Mouse (Mus musculus) brown adipose tissue, adult 24 weeks (tissue): ENCODE measurements around the gene Orc2. TPM values are rescaled to one million over a fixed set of nuclear protein-coding genes. Genes with fewer than 3 reads are reported as not detected.

Source experiments
- polyA plus RNA-seq: library from polyadenylated mRNA; stranded (reverse); fragments of >200 nt; gene quantifications from 2 replicates; pipeline ENCODE4 v1.2.4, GENCODE M21; 2012; ENCODE audit not compliant: missing spikeins, insufficient read depth, insufficient read length

Orc2 gene
- polyA plus RNA-seq, 1 experiment, result 13.6 TPM

Other genes with a start within 250 kb of the Orc2 start
- gene Aox2, start 226.8 kb downstream of the Orc2 start, polyA plus RNA-seq, result not detected in 2 replicates
- gene Bzw1, start 112.2 kb downstream of the Orc2 start, polyA plus RNA-seq, result 91.7 and 147 TPM in 2 replicates
- gene Clk1, start 81.0 kb downstream of the Orc2 start, polyA plus RNA-seq, result 51.3 and 74.0 TPM in 2 replicates
- 15.8 and 24.4 TPM in 2 replicates for gene Nif3l1, start 60.0 kb downstream of the Orc2 start, polyA plus RNA-seq
- gene Ppil3, start 59.6 kb downstream of the Orc2 start, polyA plus RNA-seq, result 28.6 and 41.0 TPM in 2 replicates
- gene Fam126b, start 81.2 kb upstream of the Orc2 start, polyA plus RNA-seq, result 25.8 and 36.1 TPM in 2 replicates
- 1,018 and 1,120 TPM in 2 replicates for gene Ndufb3, start 81.3 kb upstream of the Orc2 start, polyA plus RNA-seq
- gene Als2cr12, start 190.9 kb upstream of the Orc2 start, polyA plus RNA-seq, result 8.6 and 11.0 TPM in 2 replicates
- 43.9 and 53.5 TPM in 2 replicates for gene Cflar, start 206.4 kb upstream of the Orc2 start, polyA plus RNA-seq